Mouse (Mus musculus) frontal cortex, postnatal 10 days (tissue): ENCODE measurements around the gene Rgs3.
A peak's percentile ranks its signal among the peaks of the same experiment; 100 is the strongest.
"Not testable (repeated sequence)": the region's sequence is repeated elsewhere in the genome, so short reads cannot be mapped to it uniquely, and the experiment has no call there.

Experiments used
- DNase-seq, 2 experiments: peaks; one replicate each; pipeline ENCODE4 v3.0.0; 2022; ENCODE audit warnings: low spot score in 2 of 2, mixed read lengths in 1 of 2

Gene Rgs3

GRCm38 (mm10) chr4:62551966-62552365 lies 7.7 kb upstream of the Rgs3 start:
- no peak for DNase-seq

GRCm38 (mm10) chr4:62557436-62557835 lies 2.2 kb upstream of the Rgs3 start:
- DNase-seq, result no peak

- DNase-seq, result peak; percentile 29 to 68
Measured at GRCm38 (mm10) chr4:62560963-62561629, 1.4 kb downstream of the Rgs3 start.

GRCm38 (mm10) chr4:62561630-62562001 lies 2.0 kb downstream of the Rgs3 start:
- DNase-seq, result no peak

DNA sequence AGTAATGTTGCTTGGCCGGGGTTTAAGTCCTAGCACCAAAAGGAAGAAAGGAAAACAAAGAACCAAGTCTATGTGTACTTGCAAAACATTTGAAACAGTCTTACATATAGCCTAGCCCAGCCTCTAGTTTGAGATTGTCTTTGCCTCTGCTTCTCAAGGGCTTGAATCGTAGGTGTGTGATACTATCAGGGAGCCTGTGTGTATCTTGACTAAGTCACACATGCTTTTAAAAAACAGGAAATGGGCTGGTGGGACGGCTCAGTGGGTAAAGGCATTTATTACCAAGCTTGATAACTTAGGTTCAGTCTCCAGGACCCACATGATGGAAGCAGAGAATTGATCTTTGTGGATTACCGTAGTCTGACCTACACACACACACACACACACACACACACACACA lies 2.4 kb downstream of the Rgs3 start:
- no peak for DNase-seq

- no peak for DNase-seq
Measured at GRCm38 (mm10) chr4:62566530-62566929, 6.9 kb downstream of the Rgs3 start.

- no peak for DNase-seq
Measured at GRCm38 (mm10) chr4:62567696-62568095, 8.0 kb downstream of the Rgs3 start.

DNA sequence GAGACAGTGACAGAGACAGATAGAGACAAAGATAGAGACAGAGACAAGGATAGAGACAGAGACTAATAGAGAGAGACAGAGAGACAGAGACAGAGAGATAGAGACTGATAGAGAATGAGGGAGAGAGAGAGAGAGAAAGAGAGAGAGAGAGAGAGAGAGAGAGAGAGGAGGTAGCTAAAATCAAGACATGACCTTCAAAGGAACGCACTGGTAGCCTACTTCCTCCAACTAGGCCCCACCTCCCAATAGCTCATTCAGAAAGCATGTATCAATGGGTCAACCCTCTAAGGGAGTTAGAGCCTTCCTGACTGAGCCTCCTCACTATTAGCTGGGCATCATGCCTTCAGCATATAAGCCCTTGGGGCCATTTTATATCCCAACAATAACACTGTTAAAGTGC lies 8.7 kb downstream of the Rgs3 start:
- DNase-seq, result no peak

- no peak for DNase-seq
Measured at GRCm38 (mm10) chr4:62569603-62570002, 10.0 kb downstream of the Rgs3 start.

GRCm38 (mm10) chr4:62570029-62570428 lies 10.4 kb downstream of the Rgs3 start:
- no peak for DNase-seq

DNA sequence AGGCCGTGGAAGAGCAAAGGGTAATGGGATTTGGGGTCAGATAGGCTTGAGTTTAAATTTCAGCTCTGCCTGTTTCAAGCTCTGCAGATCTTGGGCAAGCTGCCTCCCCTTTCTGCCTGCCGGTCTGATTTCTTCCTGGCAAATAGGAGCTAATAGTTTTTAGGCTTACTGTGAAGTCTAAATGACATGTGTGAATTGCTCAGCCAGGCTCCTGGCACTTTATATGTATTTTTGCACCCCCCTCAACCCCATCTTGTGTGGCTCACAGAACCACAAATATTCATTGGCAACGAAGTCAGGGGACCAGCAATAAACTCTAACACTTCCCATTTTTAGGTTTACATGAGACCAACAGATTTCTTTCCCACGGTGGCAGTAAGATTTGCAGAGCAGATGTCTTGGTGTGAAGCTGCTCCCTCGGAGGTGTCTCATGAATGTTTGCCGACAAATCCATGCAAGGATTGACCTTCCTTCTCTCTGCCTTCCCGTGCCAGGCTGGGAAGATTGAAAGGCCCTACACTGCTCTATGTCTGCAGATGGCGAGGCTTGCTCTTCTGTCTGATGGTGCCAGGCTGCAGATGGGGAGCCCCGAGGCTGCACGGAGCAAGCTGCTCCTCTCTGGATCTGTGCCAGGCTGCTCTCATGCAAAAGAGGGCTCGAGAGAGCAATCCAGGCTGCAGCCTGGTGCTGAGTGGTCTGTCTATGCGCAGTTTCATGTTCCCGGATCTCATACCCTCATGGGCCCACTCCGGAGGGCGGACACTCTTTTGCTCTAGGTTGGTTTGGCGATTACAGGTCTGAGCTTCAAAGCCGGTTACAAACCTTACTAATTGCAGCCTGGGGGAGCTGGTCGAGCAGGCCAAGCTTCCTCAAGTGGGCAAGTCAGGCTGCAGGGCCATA lies 23.0 kb downstream of the Rgs3 start:
- DNase-seq, result peak; percentile 68 to 72

DNA sequence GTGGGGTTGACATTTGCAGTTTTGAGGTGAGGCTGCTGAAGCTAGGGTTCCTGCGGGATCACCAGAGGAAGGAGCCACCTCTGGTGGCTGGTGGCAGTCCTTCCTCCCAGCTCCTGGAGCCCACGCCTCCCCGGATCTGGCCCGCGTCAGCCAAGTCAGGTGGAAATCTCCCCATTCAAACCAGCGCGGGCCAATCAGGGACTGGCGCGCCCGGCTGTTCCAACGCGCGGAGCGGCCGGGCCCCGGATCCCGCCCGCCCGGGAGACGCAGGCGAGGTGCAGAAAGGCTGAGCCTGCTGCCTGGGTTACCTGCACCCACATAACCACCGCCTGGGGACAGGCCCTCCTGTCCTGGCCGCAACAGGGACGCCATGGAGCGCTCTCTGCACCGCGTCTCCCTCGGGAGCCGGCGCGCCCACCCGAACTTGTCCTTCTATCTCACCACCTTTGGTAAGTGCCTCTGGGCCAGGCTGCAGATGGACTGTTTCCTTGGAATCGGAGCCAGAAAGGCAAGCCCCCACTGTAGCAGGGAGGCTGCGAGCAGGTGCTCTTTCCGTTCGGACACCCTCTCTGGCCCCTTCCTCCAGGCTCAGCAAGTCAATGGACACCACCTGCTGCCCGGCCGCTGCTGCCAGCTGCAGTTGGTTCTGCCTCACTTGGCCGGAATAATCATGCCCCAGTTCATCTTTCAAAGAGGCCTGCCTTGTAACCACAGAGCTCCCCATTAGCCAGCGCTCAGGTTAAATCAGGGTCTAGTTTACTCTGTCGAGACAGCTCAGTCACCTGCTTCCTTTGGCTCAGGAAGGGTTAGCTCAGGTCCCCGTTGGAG lies 23.8 kb downstream of the Rgs3 start:
- peak; percentile 25 to 31 for DNase-seq

DNA sequence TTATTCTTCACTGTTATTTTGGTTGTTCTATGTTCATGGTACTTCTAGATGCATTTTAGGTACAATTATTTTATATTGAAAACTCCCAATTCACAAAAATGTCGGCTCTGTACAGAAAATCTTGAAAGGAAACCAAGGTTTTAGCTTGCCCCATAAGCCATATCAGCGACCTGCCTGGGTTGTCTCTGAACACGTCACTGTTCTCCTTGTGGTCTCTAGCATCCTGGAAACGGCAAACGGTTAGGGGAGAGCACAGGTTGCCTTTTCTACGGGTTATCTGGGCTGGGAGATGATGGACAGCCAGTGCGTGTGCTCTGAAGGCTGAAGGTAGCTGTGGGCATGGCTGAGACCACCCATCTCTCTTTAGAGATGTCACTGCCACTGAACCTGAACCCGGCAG lies 27.4 kb downstream of the Rgs3 start:
- no peak for DNase-seq

GRCm38 (mm10) chr4:62590878-62591277 lies 31.2 kb downstream of the Rgs3 start:
- DNase-seq, result no peak

DNA sequence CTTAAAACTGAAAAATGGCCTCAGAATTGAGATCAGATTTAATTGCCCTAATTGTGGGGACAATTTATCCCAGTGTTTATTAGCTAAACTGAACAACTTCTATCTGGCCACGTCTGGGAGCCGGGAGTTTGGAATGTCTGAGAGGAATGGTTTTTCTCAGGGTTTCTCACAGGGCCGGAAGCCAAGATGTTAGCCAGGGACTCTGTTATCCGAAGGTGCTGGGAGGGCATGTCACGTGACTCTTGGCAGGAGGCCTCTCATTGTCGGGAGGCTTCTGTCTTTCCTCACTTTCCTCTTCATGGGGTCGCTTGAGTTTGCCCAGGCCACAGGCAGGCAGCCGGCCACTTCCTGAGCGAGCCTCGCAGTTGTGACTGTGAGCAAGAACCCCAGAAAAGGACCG lies 31.7 kb downstream of the Rgs3 start:
- no peak for DNase-seq

GRCm38 (mm10) chr4:62593546-62594240 lies 34.0 kb downstream of the Rgs3 start:
- not testable (repeated sequence) for DNase-seq

DNA sequence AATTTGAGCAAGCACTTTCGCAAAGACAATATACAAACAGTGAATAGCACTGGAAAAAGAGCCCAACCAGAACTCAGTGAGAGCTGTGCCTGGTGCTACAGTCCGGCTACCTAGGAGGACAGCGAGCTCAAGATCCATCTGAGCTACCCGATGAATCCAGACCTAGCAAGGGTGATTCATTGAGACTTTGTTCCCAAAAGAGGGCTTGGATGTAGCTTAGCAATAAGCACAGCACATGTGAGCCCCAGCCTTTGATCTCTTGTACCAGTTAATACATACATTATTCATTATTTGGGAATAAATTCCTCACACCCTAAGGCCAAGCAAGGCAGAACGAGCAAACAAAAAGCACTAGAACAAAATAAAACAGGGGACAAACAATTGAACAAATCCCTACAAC lies 34.8 kb downstream of the Rgs3 start:
- no peak for DNase-seq

- no peak for DNase-seq
Measured at GRCm38 (mm10) chr4:62596051-62596450, 36.4 kb downstream of the Rgs3 start.

DNA sequence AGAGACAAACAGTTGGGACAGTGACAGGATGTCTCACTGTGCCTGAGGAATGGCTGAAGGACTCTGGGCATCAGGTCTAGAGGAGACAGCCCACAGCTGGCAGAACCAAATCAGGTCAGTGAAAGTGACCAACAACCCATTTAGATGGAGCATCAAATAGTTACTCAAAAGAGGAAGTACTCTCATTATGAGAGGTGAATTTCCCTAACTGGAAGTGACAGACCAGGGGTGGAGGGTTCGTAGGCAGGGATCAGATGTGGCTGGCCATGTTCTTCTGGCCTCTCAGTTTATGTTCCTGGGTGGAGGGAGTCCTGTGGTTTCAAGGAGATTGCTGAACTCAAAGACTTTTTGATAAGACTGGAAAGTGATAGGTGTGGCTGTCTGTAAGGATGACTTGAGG lies 40.9 kb downstream of the Rgs3 start:
- no peak for DNase-seq

DNA sequence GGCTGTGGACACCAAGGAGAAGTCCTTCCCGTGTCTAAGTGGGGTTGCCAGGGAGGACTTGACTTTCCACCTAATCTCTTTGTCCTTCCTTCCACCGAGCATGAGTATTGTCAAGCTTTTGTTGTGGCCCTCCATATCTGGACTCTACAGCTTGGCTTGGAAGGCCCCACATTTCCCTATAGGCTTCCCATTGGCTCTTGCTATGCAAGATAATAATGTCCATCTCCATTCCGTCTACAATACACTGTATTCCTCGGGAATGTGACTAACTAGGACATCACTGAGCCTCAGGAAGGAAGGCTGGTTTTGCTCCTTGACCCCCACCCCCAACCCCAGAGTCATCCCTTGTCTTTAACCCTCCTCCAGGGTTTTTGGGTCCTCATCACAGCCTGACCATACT lies 44.0 kb downstream of the Rgs3 start:
- no peak for DNase-seq

- DNase-seq, result no peak
Measured at GRCm38 (mm10) chr4:62604094-62604493, 44.4 kb downstream of the Rgs3 start.
